Mouse (Mus musculus) intestine, embryonic 16.5 days (tissue): ENCODE data around the gene Grid2. TPM values are rescaled to one million over a fixed set of nuclear protein-coding genes. Genes with fewer than 3 reads are reported as not detected.

Experiments
- ATAC-seq: fragments of 200-750 bp; cut with Nextera tagmentation; 2 replicates; pipeline ENCODE4 v1.8.0; 2017; ENCODE audit warnings: moderate TSS enrichment, moderate library complexity
- H3K27ac ChIP-seq: fragments of 300-500 bp; sonication (generic); 2 replicates; pipeline ENCODE4 v1.5.1; 2014; ENCODE audit warnings: mild to moderate bottlenecking, low read length
- H3K27me3 ChIP-seq: fragments of 300-500 bp; sonication (generic); replicated peaks from 2 replicates; pipeline ENCODE4 v1.6.1; 2014; ENCODE audit warnings: low read length, control low read depth, mixed read lengths; ENCODE audit not compliant: control insufficient read depth, insufficient read depth
- H3K36me3 ChIP-seq: fragments of 300-500 bp; sonication (generic); 2 replicates; pipeline ENCODE4 v1.6.1; 2014; ENCODE audit warnings: low read length, control low read depth; ENCODE audit not compliant: control insufficient read depth, insufficient read depth
- H3K4me1 ChIP-seq: fragments of 300-500 bp; sonication (generic); 2 replicates; pipeline ENCODE4 v1.6.1; 2014; ENCODE audit warnings: low read length, control low read depth, mixed read lengths; ENCODE audit not compliant: control insufficient read depth, insufficient read depth
- H3K4me2 ChIP-seq: fragments of 300-500 bp; sonication (generic); 2 replicates; pipeline ENCODE4 v1.6.1; 2014; ENCODE audit warnings: low read depth, low read length, control low read depth
- H3K4me3 ChIP-seq: fragments of 300-500 bp; sonication (generic); 2 replicates; pipeline ENCODE4 v1.5.1; 2014; ENCODE audit warnings: mild to moderate bottlenecking, low read length
- H3K9ac ChIP-seq: fragments of 300-500 bp; sonication (generic); 2 replicates; pipeline ENCODE4 v1.6.1; 2014; ENCODE audit warnings: low read depth, low read length
- H3K9me3 ChIP-seq: fragments of 300-500 bp; sonication (generic); 2 replicates; pipeline ENCODE4 v1.6.1; 2016; ENCODE audit warnings: low read length, control low read depth; ENCODE audit not compliant: control insufficient read depth
- WGBS: fragments of 180-500 bp; shearing (Covaris S2); extraction: QIAGEN DNeasy Blood & Tissue Kit; methylation state at CpG from one replicate; pipeline ENCODE4 v1.1.7; 2014; 5-methylcytosine and 5-hydroxymethylcytosine counted together
- polyA plus RNA-seq: library from polyadenylated mRNA; unstranded; fragments of >200 nt; fragmentation: Nextera tagmentation; extraction: Ambion mirVana; gene quantifications from 2 replicates; pipeline ENCODE4 v1.2.1, GENCODE M21; 2015

Gene Grid2
- polyA plus RNA-seq, 1 experiment from 2014 or later = 0.43 TPM

DNA sequence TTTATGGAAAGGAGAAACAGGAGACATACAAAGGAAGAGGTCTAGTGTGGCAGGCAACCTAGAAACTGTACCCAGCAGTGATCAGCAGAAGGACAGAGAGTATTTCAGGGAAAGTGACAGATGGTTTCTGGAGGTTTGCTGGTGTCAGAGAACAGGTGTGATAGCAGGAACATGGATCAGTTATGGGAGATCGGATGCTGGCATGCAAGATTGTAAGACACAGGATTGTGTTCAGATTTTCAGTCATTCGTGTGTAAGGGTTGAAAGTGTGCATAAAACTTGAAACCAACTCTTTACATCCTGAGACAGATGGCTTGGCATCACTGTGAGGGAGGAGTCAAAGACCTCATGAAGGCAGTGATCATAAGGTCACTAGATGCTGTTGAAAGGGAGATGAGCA, 817.7 kb downstream of the Grid2 start:
- Histone ChIP-seq H3K27me3 (no peaks in the 10 kb centered on the region), H3K9me3 (no peaks in the 10 kb centered on the region), H3K36me3 (no peaks in the 10 kb centered on the region), H3K4me1 (no peaks in the 10 kb centered on the region), H3K27ac (no peak overlapping the region), H3K4me2 (no peak overlapping the region), H3K4me3 (no peak overlapping the region), H3K9ac (no peak overlapping the region)
- no peak for ATAC-seq
- 71% methylated on average over 2 of the region's 2 CpGs for WGBS

DNA sequence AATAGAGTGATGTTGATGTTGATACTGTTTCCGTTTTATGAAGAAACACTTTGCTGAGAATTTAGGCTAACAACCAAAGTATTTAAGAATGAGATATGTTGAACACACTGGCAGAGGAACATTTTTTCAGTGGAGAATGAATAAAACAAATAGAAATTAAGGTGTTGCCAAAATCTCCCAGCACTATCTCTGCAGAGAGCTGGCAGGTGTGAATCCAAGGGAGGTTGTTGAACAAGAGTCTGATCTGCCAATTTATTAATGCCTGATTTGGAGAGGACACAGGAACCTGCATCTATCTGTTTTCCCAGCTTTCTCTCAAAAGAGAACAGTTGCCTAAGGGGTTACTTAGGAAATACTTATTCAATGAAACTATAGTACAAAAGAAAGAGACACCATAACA, 822.2 kb downstream of the Grid2 start:
- 83% methylated on average over 1 of the region's 1 CpGs for WGBS
- Histone ChIP-seq H3K9me3 (no peaks in the 10 kb centered on the region), H3K36me3 (no peaks in the 10 kb centered on the region), H3K27me3 (no peaks in the 10 kb centered on the region), H3K4me2 (no peak overlapping the region), H3K9ac (no peak overlapping the region), H3K27ac (no peak overlapping the region), H3K4me3 (no peak overlapping the region), H3K4me1 (no peaks in the 10 kb centered on the region)
- no peak for ATAC-seq

DNA sequence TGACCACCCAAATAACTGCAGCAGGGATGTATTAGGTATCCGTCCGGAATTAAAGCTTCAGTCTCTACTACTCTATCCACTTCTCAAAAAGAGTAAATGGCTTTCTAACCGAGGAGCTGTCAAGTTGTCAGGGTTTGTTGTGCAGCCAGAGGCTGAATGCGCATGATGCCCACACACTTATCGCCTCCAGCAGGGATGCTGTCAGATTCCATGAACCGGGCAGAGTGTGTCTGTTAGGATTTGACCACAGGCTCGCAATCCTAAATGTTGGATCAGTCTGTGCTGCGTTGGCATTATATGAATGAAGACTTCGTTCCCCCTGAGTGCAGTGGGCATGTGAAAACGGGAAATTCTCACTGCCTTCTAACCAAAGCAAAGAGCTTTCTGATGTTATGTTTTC, 843.0 kb downstream of the Grid2 start:
- Histone ChIP-seq H3K4me3 (no peak overlapping the region), H3K27me3 (no peaks in the 10 kb centered on the region), H3K9ac (no peak overlapping the region), H3K36me3 (no peaks in the 10 kb centered on the region), H3K4me2 (no peak overlapping the region), H3K27ac (no peak overlapping the region), H3K9me3 (no peaks in the 10 kb centered on the region; the same call in 1 of the 2 replicates), H3K4me1 (no peaks in the 10 kb centered on the region)
- whole genome bisulfite sequencing = 82% methylated on average over 10 of the region's 10 CpGs
- ATAC-seq = no peak

DNA sequence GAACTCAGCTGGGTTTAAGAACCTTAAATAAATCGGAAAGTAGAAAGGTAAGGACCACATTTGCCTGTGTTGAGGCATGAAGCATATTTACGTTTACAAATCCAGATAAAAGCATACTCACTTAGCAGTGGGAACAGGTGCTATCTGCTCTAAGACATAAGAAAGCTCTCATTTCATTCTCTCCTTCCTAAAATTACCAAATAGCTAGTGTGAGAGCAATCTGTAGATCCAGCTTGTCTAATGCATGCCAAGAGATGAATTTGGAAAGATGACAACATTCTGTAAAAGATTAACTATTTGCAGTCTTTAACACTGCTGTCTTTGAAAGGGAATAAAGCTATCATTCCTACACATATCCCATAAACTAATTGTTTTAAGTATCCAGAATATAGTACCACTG, 858.9 kb downstream of the Grid2 start:
- WGBS = 72% methylated on average over 2 of the region's 2 CpGs
- H3K4me1 ChIP-seq = no peaks in the 10 kb centered on the region

GRCm38 (mm10) chr6:64136275-64136674, 880.6 kb downstream of the Grid2 start:
- no peak for ATAC-seq

More for the DNA sequence above, 858.9 kb downstream of the Grid2 start:
- no peak overlapping the region for H3K4me2 ChIP-seq
- H3K9ac ChIP-seq = no peak overlapping the region
- no peaks in the 10 kb centered on the region for H3K27me3 ChIP-seq
- no peak overlapping the region for H3K27ac ChIP-seq
- no peak overlapping the region for H3K4me3 ChIP-seq
- no peaks in the 10 kb centered on the region for H3K36me3 ChIP-seq
- no peaks in the 10 kb centered on the region for H3K9me3 ChIP-seq
- ATAC-seq = no peak

DNA sequence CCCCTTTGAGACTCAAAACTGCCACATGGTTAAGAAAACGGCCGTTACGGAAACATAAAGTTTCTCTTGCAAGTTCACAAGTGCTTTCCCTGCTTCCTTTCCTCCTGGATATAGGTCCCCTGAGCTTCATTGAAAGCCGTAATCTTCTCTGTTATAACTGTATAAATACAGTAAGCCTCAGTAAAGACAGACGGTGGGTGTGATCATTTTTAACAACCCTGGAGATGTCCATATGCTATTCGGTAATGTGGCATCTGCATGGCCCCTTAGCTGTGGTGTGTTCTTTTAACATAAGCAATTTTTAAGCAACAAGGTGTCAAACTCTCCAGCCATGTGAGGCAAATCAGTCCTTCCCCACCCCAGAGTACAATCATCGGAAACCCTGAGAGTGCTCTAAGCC, 892.9 kb downstream of the Grid2 start:
- WGBS = 80% methylated on average over 7 of the region's 7 CpGs
- no peak for ATAC-seq
- Histone ChIP-seq H3K4me1 (no peaks in the 10 kb centered on the region), H3K9me3 (no peaks in the 10 kb centered on the region), H3K4me3 (no peak overlapping the region), H3K9ac (no peak overlapping the region), H3K27ac (no peak overlapping the region), H3K4me2 (no peak overlapping the region), H3K36me3 (no peaks in the 10 kb centered on the region), H3K27me3 (no peaks in the 10 kb centered on the region)

More at GRCm38 (mm10) chr6:64136275-64136674, 880.6 kb downstream of the Grid2 start:
- Histone ChIP-seq H3K36me3 (no peaks in the 10 kb centered on the region), H3K9ac (no peak overlapping the region), H3K4me1 (no peaks in the 10 kb centered on the region), H3K27me3 (no peaks in the 10 kb centered on the region), H3K9me3 (no peaks in the 10 kb centered on the region), H3K4me2 (no peak overlapping the region), H3K4me3 (no peak overlapping the region), H3K27ac (no peak overlapping the region)
- WGBS = 82% methylated on average over 9 of the region's 9 CpGs

DNA sequence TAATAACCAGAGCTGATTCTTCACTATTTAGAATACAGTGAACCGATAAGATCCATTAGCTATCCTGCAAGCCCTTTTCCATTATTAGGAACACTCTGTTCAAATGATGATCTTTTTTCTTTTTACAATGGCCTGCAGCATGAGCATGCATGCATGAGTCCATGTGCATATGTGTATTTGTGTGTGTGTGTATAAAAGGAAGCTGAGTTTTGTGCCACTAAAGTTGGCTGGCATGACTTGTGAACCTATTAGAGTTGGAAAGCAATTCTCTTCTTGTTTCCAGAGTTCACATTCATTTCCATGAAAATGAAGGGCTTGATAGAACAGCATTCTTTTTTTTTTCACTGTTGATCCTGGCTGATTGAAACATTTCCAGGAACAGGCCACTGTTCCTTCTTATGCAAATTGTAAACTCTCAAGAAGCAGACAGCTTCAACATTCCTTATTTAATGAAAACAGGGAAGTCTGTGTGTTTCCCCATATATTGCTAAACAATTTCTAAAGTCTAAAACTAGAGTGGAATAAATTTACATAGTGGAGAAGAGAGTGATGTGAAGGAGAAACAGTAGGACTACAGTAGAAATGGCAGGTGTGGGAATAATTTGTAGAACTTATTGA, 919.4 kb downstream of the Grid2 start:
- Histone ChIP-seq H3K9ac (no peak overlapping the region), H3K4me2 (no peak overlapping the region), H3K27me3 (no peaks in the 10 kb centered on the region), H3K27ac (no peak overlapping the region), H3K36me3 (no peaks in the 10 kb centered on the region), H3K9me3 (no peaks in the 10 kb centered on the region), H3K4me1 (no peaks in the 10 kb centered on the region), H3K4me3 (no peak overlapping the region)
- no peak for ATAC-seq
- 95% methylated on average over 1 of the region's 1 CpGs for WGBS

GRCm38 (mm10) chr6:64193646-64194045, 938.0 kb downstream of the Grid2 start:
- Histone ChIP-seq H3K27ac (no peak overlapping the region), H3K4me1 (no peaks in the 10 kb centered on the region), H3K9me3 (no peaks in the 10 kb centered on the region), H3K4me3 (no peak overlapping the region), H3K36me3 (no peaks in the 10 kb centered on the region), H3K27me3 (no peaks in the 10 kb centered on the region), H3K4me2 (no peak overlapping the region), H3K9ac (no peak overlapping the region)
- 62% methylated on average over 1 of the region's 1 CpGs for WGBS
- ATAC-seq = no peak

DNA sequence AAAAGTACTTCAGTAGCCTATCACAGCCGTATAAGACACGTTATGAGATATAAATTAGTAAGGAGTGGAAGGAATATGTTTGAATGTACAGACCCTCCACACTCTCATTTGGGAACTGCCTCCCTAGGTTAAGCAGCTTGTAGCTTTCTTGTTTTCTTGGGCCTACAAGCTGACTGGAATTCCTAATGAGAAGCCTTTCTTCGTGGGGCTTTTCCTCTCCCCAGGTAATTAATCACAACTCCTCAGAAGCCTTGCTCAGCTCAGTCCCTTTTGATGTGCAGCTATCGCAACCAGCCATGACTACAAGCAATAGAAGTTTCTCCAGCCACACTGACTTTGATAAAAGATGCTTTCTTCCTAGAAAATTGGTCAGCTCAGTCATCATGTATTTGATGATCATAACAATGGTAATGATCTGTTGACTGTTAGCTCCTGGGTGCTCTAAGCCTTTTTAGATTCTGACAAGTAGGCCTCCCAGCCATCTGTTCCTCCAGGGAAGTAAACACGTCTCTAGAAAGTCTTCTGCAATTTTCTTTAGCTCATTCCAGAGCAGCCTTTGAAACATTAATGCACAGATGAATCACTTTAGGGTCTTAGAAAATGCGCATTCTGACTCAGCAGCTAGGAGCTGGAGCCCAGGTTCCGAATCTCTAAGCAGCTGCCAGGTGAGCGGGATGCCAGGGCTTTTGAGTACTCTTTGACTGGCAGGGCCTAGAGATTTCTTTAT, 946.9 kb downstream of the Grid2 start:
- H3K9me3 ChIP-seq = no peaks in the 10 kb centered on the region
- no peak overlapping the region for H3K4me2 ChIP-seq
- H3K36me3 ChIP-seq = no peaks in the 10 kb centered on the region
- H3K4me3 ChIP-seq = no peak overlapping the region
- H3K27ac ChIP-seq = no peak overlapping the region
- no peak for ATAC-seq
- 43% methylated on average over 8 of the region's 8 CpGs for WGBS
- H3K27me3 ChIP-seq = no peaks in the 10 kb centered on the region
- H3K9ac ChIP-seq = no peak overlapping the region
- H3K4me1 ChIP-seq = no peaks in the 10 kb centered on the region
